Comparison of ENCODE assay signal across 31 mouse cellular contexts in the genomic region with DNA sequence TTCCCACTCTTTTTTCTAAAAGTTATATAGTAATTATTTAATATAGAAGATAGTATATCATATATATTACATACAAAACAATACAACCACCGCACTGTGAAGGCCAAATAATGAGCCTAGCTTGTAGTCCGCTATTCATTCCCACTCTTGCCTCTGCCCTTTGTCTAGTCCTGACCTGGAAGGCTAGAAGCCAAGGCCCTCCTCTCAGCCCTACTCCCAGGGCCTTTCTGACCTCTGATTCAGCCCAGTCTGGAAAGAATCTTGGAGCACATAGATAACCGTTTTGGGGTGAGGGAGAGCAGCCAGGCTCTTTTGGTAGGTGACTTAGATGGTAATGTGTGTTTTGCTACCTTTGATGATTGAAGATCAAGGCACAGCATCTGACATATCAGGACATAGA. TPM values are rescaled to one million over a fixed set of nuclear protein-coding genes. Genes with fewer than 3 reads are reported as not detected.
DNase-seq lines count a peak whose midpoint lies in the region; ATAC-seq and TF ChIP-seq lines count a peak whose summit lies in the region.
"Had no signal": no experiment of that assay in that cellular context is flagged by ENCODE, and none has a peak within 500 bp of the region (broad histone marks: within the 10 kb centered on the region; RNA-seq: fewer than 3 reads in every experiment).

No protein-coding gene starts in this region.

- no peak overlapping the region for H3K9ac ChIP-seq in kidney, embryonic 16.5 days (replicated peaks; ENCODE audit: low read length)
- no peak overlapping the region for H3K9ac ChIP-seq in liver, adult 2 months (ENCODE audit: low read depth, low read length)
- no peak overlapping the region for H3K9ac ChIP-seq in liver, postnatal 0 days (replicated peaks)
- no peak overlapping the region for H3K9ac ChIP-seq in forebrain, embryonic 14.5 days (ENCODE audit: low read length)
- H3K9ac ChIP-seq: embryonic facial prominence, embryonic 12.5 days; embryonic facial prominence, embryonic 15.5 days; forebrain, embryonic 15.5 days; heart, embryonic 13.5 days; hindbrain, embryonic 14.5 days had no signal

- H3K4me2 ChIP-seq in kidney, embryonic 16.5 days (replicated peaks; ENCODE audit: low read depth, low read length): no peak overlapping the region
- H3K4me2 ChIP-seq in liver, postnatal 0 days (ENCODE audit: low read depth, low read length): no peak overlapping the region
- H3K4me2 ChIP-seq in forebrain, embryonic 14.5 days (ENCODE audit: low read length): no peak overlapping the region
- H3K4me2 ChIP-seq: embryonic facial prominence, embryonic 12.5 days; embryonic facial prominence, embryonic 15.5 days; forebrain, embryonic 15.5 days; heart, embryonic 13.5 days; hindbrain, embryonic 14.5 days had no signal

- H3K36me3 ChIP-seq in kidney, adult 2 months (ENCODE audit: control insufficient read depth, insufficient read depth, low read length): no peaks in the 10 kb centered on the region
- no peaks in the 10 kb centered on the region for H3K36me3 ChIP-seq in kidney, embryonic 16.5 days (ENCODE audit: insufficient read depth, low read length)
- no peaks in the 10 kb centered on the region for H3K36me3 ChIP-seq in liver, adult 2 months (ENCODE audit: control insufficient read depth, insufficient read depth, low read length)
- H3K36me3 ChIP-seq in liver, postnatal 0 days (replicated peaks; ENCODE audit: insufficient read depth, low read length): no peaks in the 10 kb centered on the region
- H3K36me3 ChIP-seq in forebrain, embryonic 14.5 days (ENCODE audit: control insufficient read depth, insufficient read depth, low read length): no peaks in the 10 kb centered on the region
- H3K36me3 ChIP-seq: embryonic facial prominence, embryonic 12.5 days; embryonic facial prominence, embryonic 15.5 days; forebrain, embryonic 15.5 days; G1E; heart, embryonic 10.5 days; heart, embryonic 13.5 days had no signal

- peak; percentile 56 for DNase-seq in adrenal gland, postnatal 10 days
- no peak for DNase-seq in adrenal gland, adult (ENCODE audit: inconsistent age in 2 of 2, low spot score in 1 of 2)
- DNase-seq in kidney, adult 2 months: peak; percentile 52
- peak; percentile 84 for DNase-seq in liver, adult 2 months (ENCODE audit: extremely low read depth, low read depth, low spot score)
- DNase-seq in liver, postnatal 0 days: no peak
- no peak for DNase-seq in forebrain, embryonic 14.5 days (ENCODE audit: low spot score)
- DNase-seq: B cell, adult 2 months; cerebellum, adult 11 months; cerebellum, adult 2 months; cerebellum, adult 9-11 months; cerebellum, postnatal 25 days; gastrocnemius, postnatal 10 days; gastrocnemius, postnatal 36 days; heart, adult 2 months; heart, postnatal 14 days; heart, postnatal 4 days had no signal

- TF ChIP-seq CTCF in kidney, adult 2 months (conservative IDR thresholded peaks at IDR 0.05; ENCODE audit: insufficient read depth, insufficient read length, low read depth, low read length): no peak
- TF ChIP-seq CTCF in liver, adult 2 months (IDR thresholded peaks at IDR 0.05; ENCODE audit: low read depth, low read length): no peak
- no peak for TF ChIP-seq CTCF in liver, postnatal 0 days (IDR thresholded peaks at IDR 0.05; ENCODE audit: low read depth)

- TF ChIP-seq EP300 in liver, postnatal 0 days (IDR thresholded peaks at IDR 0.05; ENCODE audit: low read depth): no peak

- H3K27me3 ChIP-seq in kidney, adult 2 months (replicated peaks; ENCODE audit: control insufficient read depth, insufficient read depth, low read length): no peaks in the 10 kb centered on the region
- H3K27me3 ChIP-seq in kidney, embryonic 16.5 days (ENCODE audit: insufficient read depth, low read length): no peaks in the 10 kb centered on the region
- H3K27me3 ChIP-seq in liver, adult 2 months (ENCODE audit: control insufficient read depth, insufficient read depth, low read length): no peaks in the 10 kb centered on the region
- no peaks in the 10 kb centered on the region for H3K27me3 ChIP-seq in liver, postnatal 0 days (ENCODE audit: insufficient read depth, low read length)
- H3K27me3 ChIP-seq in forebrain, embryonic 14.5 days (replicated peaks; ENCODE audit: control insufficient read depth, insufficient read depth, low read length): no peaks in the 10 kb centered on the region
- H3K27me3 ChIP-seq: CH12.LX; embryonic facial prominence, embryonic 12.5 days; embryonic facial prominence, embryonic 15.5 days; forebrain, embryonic 15.5 days; heart, embryonic 13.5 days; Patski had no signal

- peaks cover 5% of the 10 kb centered on the region; the same call in 1 of the 2 replicates for H3K4me1 ChIP-seq in kidney, adult 2 months (ENCODE audit: control insufficient read depth, insufficient read depth, low read length)
- no peaks in the 10 kb centered on the region for H3K4me1 ChIP-seq in kidney, embryonic 16.5 days (ENCODE audit: insufficient read depth, low read length)
- peaks cover 16% of the 10 kb centered on the region for H3K4me1 ChIP-seq in liver, adult 2 months (ENCODE audit: control insufficient read depth, insufficient read depth, low read length)
- peaks cover 24% of the 10 kb centered on the region for H3K4me1 ChIP-seq in liver, postnatal 0 days (ENCODE audit: insufficient read depth)
- no peaks in the 10 kb centered on the region for H3K4me1 ChIP-seq in forebrain, embryonic 14.5 days (ENCODE audit: control insufficient read depth, insufficient read depth, low read length)
- H3K4me1 ChIP-seq: embryonic facial prominence, embryonic 12.5 days; embryonic facial prominence, embryonic 15.5 days; forebrain, embryonic 15.5 days; heart, embryonic 13.5 days had no signal

- no peak overlapping the region for H3K27ac ChIP-seq in kidney, adult 2 months (ENCODE audit: insufficient read depth, low read depth, low read length)
- no peak overlapping the region for H3K27ac ChIP-seq in kidney, embryonic 16.5 days (ENCODE audit: low read length)
- no peak overlapping the region for H3K27ac ChIP-seq in liver, adult 2 months (replicated peaks; ENCODE audit: insufficient read depth, low read depth, low read length)
- no peak overlapping the region for H3K27ac ChIP-seq in liver, postnatal 0 days (ENCODE audit: low read depth)
- H3K27ac ChIP-seq in forebrain, embryonic 14.5 days (ENCODE audit: low read depth, low read length): no peak overlapping the region
- H3K27ac ChIP-seq: embryonic facial prominence, embryonic 12.5 days; embryonic facial prominence, embryonic 15.5 days; forebrain, embryonic 15.5 days; heart, adult 2 months; heart, embryonic 10.5 days; heart, embryonic 13.5 days; hindbrain, embryonic 14.5 days; hindbrain, postnatal 0 days had no signal

- no peak for TF ChIP-seq POLR2A in kidney, adult 2 months (IDR thresholded peaks at IDR 0.05; ENCODE audit: low read depth, low read length)
- no peak for TF ChIP-seq POLR2A in liver, adult 2 months (IDR thresholded peaks at IDR 0.05; ENCODE audit: extremely low read depth, insufficient read depth, low read length)

- H3K4me3 ChIP-seq in kidney, adult 2 months (ENCODE audit: insufficient read depth, low read depth, low read length): no peak overlapping the region
- no peak overlapping the region for H3K4me3 ChIP-seq in kidney, embryonic 16.5 days (ENCODE audit: low read length)
- H3K4me3 ChIP-seq in liver, adult 2 months (ENCODE audit: insufficient read depth, low read depth, low read length): no peak overlapping the region
- no peak overlapping the region for H3K4me3 ChIP-seq in liver, postnatal 0 days (ENCODE audit: low read depth, low read length)
- no peak overlapping the region for H3K4me3 ChIP-seq in forebrain, embryonic 14.5 days (ENCODE audit: low read depth, low read length)
- H3K4me3 ChIP-seq: embryonic facial prominence, embryonic 12.5 days; embryonic facial prominence, embryonic 15.5 days; forebrain, embryonic 15.5 days; heart, adult 2 months; heart, embryonic 10.5 days; heart, embryonic 13.5 days had no signal

- no peaks in the 10 kb centered on the region for H3K9me3 ChIP-seq in kidney, embryonic 16.5 days (ENCODE audit: low read length)
- H3K9me3 ChIP-seq in liver, postnatal 0 days (ENCODE audit: low read length): no peaks in the 10 kb centered on the region
- H3K9me3 ChIP-seq in forebrain, embryonic 14.5 days (replicated peaks; ENCODE audit: control insufficient read depth, low read length): no peaks in the 10 kb centered on the region
- H3K9me3 ChIP-seq: embryonic facial prominence, embryonic 12.5 days; embryonic facial prominence, embryonic 15.5 days; forebrain, embryonic 15.5 days; G1E; heart, embryonic 10.5 days; heart, embryonic 13.5 days had no signal

- H3K79me2 ChIP-seq in liver, adult 2 months (ENCODE audit: control insufficient read depth, insufficient read depth, low read length): no peaks in the 10 kb centered on the region

- ATAC-seq in kidney, embryonic 16.5 days (ENCODE audit: low FRiP score, low TSS enrichment): no peak
- no peak for ATAC-seq in liver, postnatal 0 days
- no peak for ATAC-seq in forebrain, embryonic 14.5 days
- ATAC-seq: forebrain, embryonic 15.5 days; hindbrain, postnatal 0 days; inflammation-experienced regulatory T-cells, adult 6 months; intestine, embryonic 16.5 days; Patski had no signal

- WGBS in kidney, adult 2 months: 49% methylated on average over 3 of the region's 3 CpGs
- WGBS in kidney, embryonic 16.5 days: 72% methylated on average over 3 of the region's 3 CpGs
- WGBS in liver, adult 2 months: 26% methylated on average over 3 of the region's 3 CpGs
- WGBS in liver, postnatal 0 days (ENCODE audit: insufficient replicate concordance): 79% methylated on average over 3 of the region's 3 CpGs
- 83% methylated on average over 3 of the region's 3 CpGs for WGBS in forebrain, embryonic 14.5 days

RNA-seq across cellular contexts. Expression of a gene that starts 20.9 kb away (rescaled TPM):
- total RNA-seq in adrenal gland, postnatal 10 days (2021): 100 to 1,000 TPM; 138 to 255 TPM
- polyA plus RNA-seq in kidney, adult 2 months (2012; rRNA removed): 175 and 201 TPM in 2 replicates
- polyA plus RNA-seq in kidney, embryonic 16.5 days (2015; fragmentation: Nextera tagmentation; extraction: Ambion mirVana): 39.8 and 55.9 TPM in 2 replicates
- 78.0 and 106 TPM in 2 replicates for total RNA-seq in liver, adult 2 months (2014; rRNA removed)
- polyA plus RNA-seq in liver, adult 2 months (2012; rRNA removed): 179 and 444 TPM in 2 replicates
- 269 and 386 TPM in 2 replicates for polyA plus RNA-seq in liver, postnatal 0 days (2015; fragmentation: Nextera tagmentation; extraction: Ambion mirVana)
- polyA plus RNA-seq in forebrain, embryonic 14.5 days (2014; fragmentation: Nextera tagmentation; extraction: Ambion mirVana): 4.7 and 5.8 TPM in 2 replicates
- total RNA-seq: CH12.LX, G1E had no signal
- polyA plus RNA-seq: G1E, Patski had no signal

RNA-seq across cellular contexts. Expression of a gene that starts 30.1 kb away (rescaled TPM):
- total RNA-seq in adrenal gland, postnatal 10 days (2021): 100 to 1,000 TPM in 1 of 2 experiments, 10 to 100 TPM in 1; 47.9 to 110 TPM
- polyA plus RNA-seq in kidney, adult 2 months (2012; rRNA removed): 125 and 136 TPM in 2 replicates
- 2.6 and 4.6 TPM in 2 replicates for polyA plus RNA-seq in kidney, embryonic 16.5 days (2015; fragmentation: Nextera tagmentation; extraction: Ambion mirVana)
- total RNA-seq in liver, adult 2 months (2014; rRNA removed): 807 and 1,077 TPM in 2 replicates
- 826 and 1,028 TPM in 2 replicates for polyA plus RNA-seq in liver, adult 2 months (2012; rRNA removed)
- polyA plus RNA-seq in liver, postnatal 0 days (2015; fragmentation: Nextera tagmentation; extraction: Ambion mirVana): 252 and 257 TPM in 2 replicates
- polyA plus RNA-seq in forebrain, embryonic 14.5 days (2014; fragmentation: Nextera tagmentation; extraction: Ambion mirVana): 0.41 and 0.47 TPM in 2 replicates
- polyA plus RNA-seq: forebrain, embryonic 11.5 days; G1E; hindbrain, embryonic 11.5 days; hindbrain, embryonic 14.5 days had no signal

Comparison
In these comparisons a context has a peak if more than half of its experiments do, and no peak if none do; other contexts are left out.
1. DNase-seq: peak in adrenal gland, postnatal 10 days (single experiment), kidney, adult 2 months (single experiment) and liver, adult 2 months (single experiment); none in adrenal gland, adult (0 of 2), liver, postnatal 0 days (single experiment) and forebrain, embryonic 14.5 days (single experiment).
2. RNA of a gene that starts 30.1 kb away (polyA plus RNA-seq): 826 to 1,028 TPM in liver, adult 2 months, 252 to 257 TPM in liver, postnatal 0 days and 125 to 136 TPM in kidney, adult 2 months; 2.6 to 4.6 TPM in kidney, embryonic 16.5 days and 0.41 to 0.47 TPM in forebrain, embryonic 14.5 days; every median in the first group is over 10 times any median in the second.